Mouse (Mus musculus) hindlimb bud, embryonic 11.5 days (tissue): ENCODE measurements around the gene Nos1ap.

Experiments
- DNase-seq: peaks from one replicate; pipeline ENCODE4 v3.0.0-alpha.2; 2012; ENCODE audit warnings: low read depth, low spot score; ENCODE audit errors: extremely low spot score

The Nos1ap gene

GRCm38 (mm10) chr1:170503277-170503739, 86.4 kb downstream of the Nos1ap start:
- no peak for DNase-seq

DNA sequence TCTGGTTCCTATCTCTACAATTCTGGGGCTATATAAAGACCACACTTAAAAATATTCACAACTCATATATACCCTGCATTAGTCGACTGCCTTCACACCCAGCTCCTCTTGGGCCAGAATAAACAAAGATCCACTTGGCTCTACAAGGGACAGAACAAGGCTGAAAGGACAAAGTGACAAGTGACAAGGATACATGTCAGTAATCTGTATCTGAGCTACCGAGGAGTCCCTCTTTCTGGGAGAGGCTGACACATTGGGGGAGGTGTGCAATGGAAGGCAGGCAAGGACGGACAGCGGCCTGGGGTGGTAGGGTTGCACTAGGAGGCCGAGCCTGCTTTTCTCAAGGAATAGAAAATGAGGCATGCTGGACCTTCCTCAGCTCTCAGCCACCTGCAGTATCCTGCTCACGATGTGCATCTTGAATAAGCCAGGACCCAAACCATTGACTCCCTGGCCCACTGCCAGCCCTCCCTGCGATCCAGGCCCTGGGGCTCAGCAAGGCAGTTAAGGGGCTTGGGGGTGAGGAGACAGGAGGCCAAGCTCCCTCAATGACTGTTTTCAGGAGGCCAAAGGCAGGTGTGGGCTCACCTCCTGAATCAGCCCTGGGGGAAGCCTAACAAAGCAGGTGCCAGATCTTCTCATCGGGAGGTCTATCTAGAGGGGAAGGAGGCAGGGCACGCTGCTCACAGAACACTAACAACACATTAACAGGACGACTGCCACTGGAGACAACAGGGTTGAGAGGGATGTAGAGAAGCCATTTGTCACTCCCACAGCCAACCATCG, 87.0 kb downstream of the Nos1ap start:
- no peak for DNase-seq

- DNase-seq: no peak
Measured at GRCm38 (mm10) chr1:170501970-170502369, 87.7 kb downstream of the Nos1ap start.

- DNase-seq: no peak
Measured at GRCm38 (mm10) chr1:170501556-170501955, 88.1 kb downstream of the Nos1ap start.

DNA sequence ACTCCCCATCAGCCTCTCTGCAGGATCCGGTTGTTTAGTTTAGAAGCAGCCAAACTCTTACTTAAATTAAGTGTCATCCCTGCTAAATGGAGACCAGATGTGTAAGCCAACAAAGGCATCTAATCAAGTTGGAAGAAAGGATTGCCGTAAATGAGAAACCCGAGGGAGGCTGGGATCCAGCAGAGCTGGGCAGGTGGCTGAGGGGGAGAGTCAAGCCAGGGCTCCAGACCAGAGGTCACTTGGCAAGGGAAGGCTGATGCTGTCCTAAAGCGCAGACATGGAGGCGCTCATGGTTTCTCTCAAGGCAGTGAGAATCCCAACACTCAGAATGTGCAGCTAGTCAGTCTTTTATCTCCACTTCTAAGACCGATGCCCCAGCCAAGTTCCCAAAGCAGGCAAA, 89.8 kb downstream of the Nos1ap start:
- DNase-seq: no peak

- peak; percentile 24 for DNase-seq
Measured at GRCm38 (mm10) chr1:170499466-170499865, 90.2 kb downstream of the Nos1ap start.

- DNase-seq: no peak
Measured at GRCm38 (mm10) chr1:170498645-170499044, 91.0 kb downstream of the Nos1ap start.

DNA sequence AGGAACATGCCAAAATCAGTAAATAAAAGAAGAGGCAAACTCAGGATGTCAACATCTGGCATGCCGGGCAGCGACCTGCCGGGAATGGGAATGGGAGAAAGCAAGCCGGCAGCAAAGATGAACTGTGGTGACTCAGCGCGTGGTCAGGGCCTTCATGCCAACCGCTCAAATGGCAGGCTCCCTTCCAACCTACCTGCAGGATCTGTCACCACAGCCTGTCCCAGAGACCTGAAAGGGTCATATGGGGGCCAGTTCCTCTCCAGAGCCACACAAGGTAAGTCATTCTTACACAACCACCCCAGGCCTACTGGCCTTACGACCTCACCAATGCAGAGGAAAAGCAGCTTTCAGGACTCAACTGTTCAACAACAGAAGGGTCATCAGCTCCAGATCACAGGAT, 93.4 kb downstream of the Nos1ap start:
- no peak for DNase-seq

GRCm38 (mm10) chr1:170495538-170496183, 94.0 kb downstream of the Nos1ap start:
- no peak for DNase-seq

DNA sequence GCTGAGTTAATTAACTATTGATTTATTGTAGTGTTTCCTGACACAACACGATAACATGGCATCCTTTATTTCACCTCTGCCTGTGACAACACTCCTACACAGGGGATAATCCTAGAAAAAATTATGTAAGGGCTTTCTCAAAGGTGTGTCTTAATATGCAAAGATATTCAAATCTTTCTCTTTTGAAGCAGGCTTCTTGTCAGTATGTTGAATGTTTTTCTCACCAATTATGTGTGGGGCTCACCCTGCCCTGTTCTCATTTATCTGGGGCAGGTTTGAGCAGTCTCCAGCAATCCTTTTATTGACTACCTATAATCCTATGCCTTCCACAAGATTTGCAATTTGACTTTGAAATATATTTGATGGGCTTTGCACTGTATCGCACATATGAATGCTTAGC, 97.1 kb downstream of the Nos1ap start:
- DNase-seq: no peak

DNA sequence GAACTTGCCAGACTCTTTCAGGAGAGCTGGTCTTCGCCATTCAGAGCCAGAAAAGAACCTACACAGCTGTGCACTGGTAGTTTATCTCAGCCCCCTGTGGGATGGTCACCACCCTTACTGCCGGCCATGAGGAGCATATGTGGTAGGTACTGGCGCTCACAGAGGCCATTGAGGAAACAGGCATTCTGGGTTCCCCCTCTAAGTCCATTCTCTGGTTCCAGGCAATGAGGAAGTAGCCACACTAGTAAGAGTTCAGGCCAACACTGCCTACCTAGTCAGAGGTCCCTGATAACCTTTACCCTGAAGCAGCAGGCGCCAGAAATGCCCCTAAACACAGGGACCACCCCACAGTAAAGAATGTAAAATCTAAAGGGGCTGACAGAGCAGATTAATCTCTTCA, 97.6 kb downstream of the Nos1ap start:
- DNase-seq: no peak

- DNase-seq: no peak
Measured at GRCm38 (mm10) chr1:170489936-170490335, 99.7 kb downstream of the Nos1ap start.

GRCm38 (mm10) chr1:170489450-170489849, 100.2 kb downstream of the Nos1ap start:
- no peak for DNase-seq

DNA sequence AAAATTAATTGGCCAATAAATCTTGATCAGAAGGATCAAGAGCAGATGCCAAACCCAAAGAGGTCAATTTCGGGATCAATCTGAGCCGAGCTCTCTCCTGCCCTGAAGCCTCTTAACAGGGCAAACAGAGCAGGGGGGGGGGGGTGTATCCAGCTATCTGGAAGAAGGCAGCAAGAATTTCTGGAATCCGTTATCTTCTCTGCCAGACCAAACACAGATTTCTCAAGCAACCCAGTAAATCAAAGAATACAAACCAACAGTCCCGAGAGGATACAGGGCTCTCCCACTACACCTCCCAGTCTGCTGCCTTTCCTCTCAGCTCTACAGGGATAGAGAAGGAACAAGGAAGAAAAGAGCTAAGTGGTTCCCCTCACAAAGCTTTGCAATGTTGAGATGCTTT, 104.5 kb downstream of the Nos1ap start:
- DNase-seq: no peak

- no peak for DNase-seq
Measured at GRCm38 (mm10) chr1:170482236-170482905, 107.3 kb downstream of the Nos1ap start.

GRCm38 (mm10) chr1:170481093-170481492, 108.6 kb downstream of the Nos1ap start:
- DNase-seq: no peak

- no peak for DNase-seq
Measured at GRCm38 (mm10) chr1:170479458-170479798, 110.2 kb downstream of the Nos1ap start.

DNA sequence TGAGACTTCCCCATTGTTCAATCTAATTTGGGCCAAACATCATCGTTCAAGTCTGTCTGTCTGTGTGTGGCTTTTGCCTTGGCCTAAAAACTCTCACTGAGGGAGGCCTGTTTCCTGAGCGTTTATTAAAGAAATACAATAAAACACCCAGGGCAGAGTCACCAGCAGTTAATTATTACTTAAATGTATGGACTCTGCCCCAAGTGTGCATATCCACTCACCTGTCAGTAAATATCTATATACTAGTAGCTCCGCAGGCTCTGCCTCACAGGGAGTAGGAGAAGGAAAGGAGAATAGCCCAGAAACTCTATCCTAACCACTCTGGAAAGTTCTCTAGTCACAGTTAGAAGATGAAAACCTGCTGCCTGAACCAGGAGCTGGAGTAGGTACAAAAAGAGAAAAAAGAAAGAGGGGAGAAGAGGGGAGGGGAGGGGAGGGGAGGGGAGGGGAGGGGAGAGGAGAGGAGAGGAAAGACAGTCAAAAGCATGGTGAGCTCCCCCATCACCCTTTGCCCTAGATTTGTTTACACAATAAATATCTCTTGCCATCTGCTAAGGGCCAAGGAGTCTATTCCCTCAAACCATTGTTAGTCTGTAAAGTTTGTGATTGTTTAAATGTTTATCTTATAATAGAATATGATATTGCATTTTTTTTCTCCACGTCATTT, 110.7 kb downstream of the Nos1ap start:
- DNase-seq: no peak

DNA sequence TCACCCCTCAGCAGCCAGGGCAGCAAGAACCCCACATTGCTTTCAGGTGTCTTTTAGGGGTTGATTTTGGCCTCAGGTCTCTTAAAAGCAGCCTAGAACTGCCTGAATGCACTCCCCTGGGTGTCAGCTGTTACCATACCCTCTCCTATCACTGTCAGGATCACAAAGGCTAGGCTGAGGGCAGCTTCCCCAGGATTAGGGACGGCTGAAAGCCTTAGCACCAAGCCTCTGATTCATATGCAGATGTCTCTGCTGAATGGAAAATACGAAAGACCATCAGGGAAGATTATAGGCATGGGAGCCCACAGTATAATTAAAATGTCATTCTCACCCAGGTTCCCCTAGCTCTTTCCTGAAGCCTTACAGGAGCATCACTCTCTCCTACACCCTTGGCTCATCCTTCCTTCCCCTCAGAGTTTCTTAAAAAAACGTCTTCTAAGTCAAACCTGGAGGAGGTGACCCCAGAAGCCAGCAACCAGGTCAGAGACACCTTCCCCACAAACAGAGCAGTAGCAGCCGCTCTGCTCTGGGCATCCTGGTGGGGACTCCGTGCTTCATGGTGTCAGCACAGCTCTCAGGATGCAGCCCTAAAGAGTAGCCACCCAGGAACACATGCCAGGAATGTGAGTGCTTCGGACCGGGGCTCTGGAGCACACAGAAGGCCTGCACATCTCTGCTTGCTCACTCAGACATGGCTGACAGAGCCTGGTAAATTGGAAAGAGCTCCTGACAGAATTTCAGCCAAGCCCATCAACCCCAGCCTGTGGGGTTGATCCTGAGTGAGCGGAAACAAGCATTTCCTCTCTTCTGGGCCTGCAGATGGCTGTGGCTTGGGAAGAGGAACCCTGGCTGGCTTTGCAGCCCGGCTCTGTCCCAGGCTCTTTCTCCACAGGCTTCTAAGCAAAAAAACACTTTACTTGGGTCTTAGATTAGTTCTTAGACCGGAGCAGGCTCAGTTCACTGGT, 111.7 kb downstream of the Nos1ap start:
- DNase-seq: no peak

DNA sequence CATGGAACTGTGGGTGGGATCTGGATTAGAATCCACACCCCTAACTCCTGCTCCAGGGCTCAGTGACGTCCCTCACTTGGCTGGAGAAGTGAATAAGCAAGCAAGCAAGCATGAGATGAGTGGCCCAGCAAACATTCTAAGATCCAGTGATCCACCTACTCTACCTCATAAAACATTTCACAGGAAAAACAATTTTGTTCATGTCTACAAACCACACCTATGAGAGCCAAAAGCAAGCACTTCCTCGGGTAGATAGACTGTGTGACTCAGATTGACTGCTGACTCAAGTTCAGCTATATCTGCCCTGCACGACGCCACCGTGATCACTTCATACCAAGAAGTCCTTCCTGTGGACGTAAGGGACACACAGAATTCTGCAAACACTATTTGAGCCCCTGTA, 116.2 kb downstream of the Nos1ap start:
- DNase-seq: no peak
